In the genomic region with DNA sequence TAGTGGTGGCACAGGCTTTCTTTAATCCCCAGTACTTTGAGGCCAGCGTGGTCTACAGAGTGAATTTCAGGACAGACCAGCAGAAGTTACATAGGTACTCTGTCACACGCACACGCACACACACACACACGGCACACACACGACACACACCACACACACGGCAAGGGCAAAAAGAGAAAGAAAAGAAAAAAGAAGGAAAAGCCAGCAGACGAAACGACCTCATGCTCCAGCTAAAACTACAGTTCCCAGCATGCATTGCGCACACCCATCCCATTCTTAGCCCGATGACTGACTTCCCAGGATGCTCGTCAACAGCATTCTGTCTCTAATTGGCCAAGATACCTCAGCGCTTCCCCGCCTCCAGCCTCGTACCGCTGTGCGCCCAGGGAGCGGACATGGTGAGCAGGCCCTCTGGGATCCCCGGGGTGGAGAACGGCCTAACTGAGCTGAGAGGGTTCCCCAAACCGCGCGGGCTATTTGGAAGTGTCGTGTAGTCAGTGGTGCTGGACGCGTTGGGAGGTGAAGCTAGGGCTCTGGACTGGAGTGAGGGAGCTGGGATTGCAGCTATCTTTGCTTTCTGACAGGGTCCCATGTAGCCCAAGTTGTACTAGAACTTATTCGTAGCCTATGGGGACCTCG, we compare ENCODE assay signal across 8 mouse cellular contexts. TPM values are rescaled to one million over a fixed set of nuclear protein-coding genes. Genes with fewer than 3 reads are reported as not detected.
A peak's percentile ranks its signal among the peaks of the same experiment; 100 is the strongest.
DNase-seq lines count a peak whose midpoint lies in the region; ATAC-seq lines count a peak whose summit lies in the region.

A gene (plus strand): TSS at position 314 of the 639 bp plus-strand sequence.

- 3% methylated on average over 27 of the region's 27 CpGs for whole genome bisulfite sequencing in heart, embryonic 10.5 days
- WGBS in kidney, embryonic 15.5 days, result 2% methylated on average over 27 of the region's 27 CpGs

- H3K9me3 ChIP-seq in heart, embryonic 10.5 days, result no peaks in the 10 kb centered on the region
- no peaks in the 10 kb centered on the region for H3K9me3 ChIP-seq in kidney, embryonic 15.5 days (replicated peaks)

- H3K4me1 ChIP-seq in heart, embryonic 10.5 days, result peaks cover 25% of the 10 kb centered on the region
- peaks cover 26% of the 10 kb centered on the region for H3K4me1 ChIP-seq in kidney, embryonic 15.5 days

- peak; percentile 77 to 79 for DNase-seq in B cell, adult 2 months
- DNase-seq in brain, adult 2 months (ENCODE audit: low read depth, low spot score), result peak; percentile 99
- peak; percentile 97 for DNase-seq in heart, embryonic 10.5 days (ENCODE audit: low spot score)
- peak; percentile 94 for DNase-seq in liver
- peak; percentile 88 to 91 for DNase-seq in spleen, postnatal 4 days (ENCODE audit: low spot score in 2 of 2)

- H3K4me3 ChIP-seq in heart, embryonic 10.5 days, result peak within 1 kb of the TSS; percentile 82
- peak within 1 kb of the TSS; percentile 65 for H3K4me3 ChIP-seq in kidney, embryonic 15.5 days (replicated peaks)

- H3K9ac ChIP-seq in kidney, embryonic 15.5 days, result peak within 1 kb of the TSS; percentile 74

- peaks cover 15% of the 10 kb centered on the region for H3K27me3 ChIP-seq in heart, embryonic 10.5 days (ENCODE audit: insufficient read depth, poor library complexity, severe bottlenecking)
- H3K27me3 ChIP-seq in kidney, embryonic 15.5 days, result 0 out of 2 replicates have a peak, but pooled peaks cover 4% of the 10 kb centered on the region

- peak within 1 kb of the TSS; percentile 66 for H3K4me2 ChIP-seq in kidney, embryonic 15.5 days

- H3K27ac ChIP-seq in heart, embryonic 10.5 days, result peak within 1 kb of the TSS; percentile 91
- H3K27ac ChIP-seq in kidney, embryonic 15.5 days, result peak within 1 kb of the TSS; percentile 76

- H3K36me3 ChIP-seq in heart, embryonic 10.5 days, result peaks cover 12% of the 10 kb centered on the region
- peaks cover 16% of the 10 kb centered on the region for H3K36me3 ChIP-seq in kidney, embryonic 15.5 days

- peak; percentile 97 for ATAC-seq in erythroblast, adult 5-6 weeks (replicated peaks; ENCODE audit: low FRiP score, poor library complexity, severe bottlenecking)
- peak; percentile 96 for ATAC-seq in kidney, embryonic 15.5 days (replicated peaks; ENCODE audit: low FRiP score)
- ATAC-seq in monocyte, adult 5-6 weeks (replicated peaks; ENCODE audit: insufficient number of reproducible peaks, low FRiP score, low TSS enrichment, poor library complexity, severe bottlenecking), result peak; percentile 99

RNA-seq across cellular contexts. Expression of the gene that starts here (rescaled TPM):
- total RNA-seq in erythroblast, adult 5-6 weeks (2015; ENCODE audit: low replicate concordance), result 4.0 and 8.1 TPM in 2 replicates
- total RNA-seq in erythroblast, adult 5-6 weeks (2017; ENCODE audit: low replicate concordance), result 4.5 and 4.9 TPM in 2 replicates
- polyA plus RNA-seq in heart, embryonic 10.5 days (2016; fragmentation: Nextera tagmentation; extraction: Ambion mirVana), result 93.9 and 123 TPM in 2 replicates
- polyA plus RNA-seq in kidney, embryonic 15.5 days (2015; fragmentation: Nextera tagmentation; extraction: Ambion mirVana), result 71.8 and 76.3 TPM in 2 replicates
- 4.2 to 14.5 TPM (median 9.0 TPM) in 3 replicates for total RNA-seq in monocyte, adult 5-6 weeks (2017)

Comparison
In these comparisons a context has a peak if more than half of its experiments do, and no peak if none do; other contexts are left out.
1. Peak in every context shown above with its lines: DNase-seq, ATAC-seq, H3K4me3 ChIP-seq and H3K27ac ChIP-seq.